Mouse (Mus musculus) retina, adult 2 months (tissue): ENCODE results near the gene Otor.
A peak's percentile ranks its signal among the peaks of the same experiment; 100 is the strongest.

Experiments
- DNase-seq: peaks from one replicate; pipeline ENCODE4 v3.0.0-alpha.2; 2012; ENCODE audit warnings: low read depth, low spot score

Otor gene

DNA sequence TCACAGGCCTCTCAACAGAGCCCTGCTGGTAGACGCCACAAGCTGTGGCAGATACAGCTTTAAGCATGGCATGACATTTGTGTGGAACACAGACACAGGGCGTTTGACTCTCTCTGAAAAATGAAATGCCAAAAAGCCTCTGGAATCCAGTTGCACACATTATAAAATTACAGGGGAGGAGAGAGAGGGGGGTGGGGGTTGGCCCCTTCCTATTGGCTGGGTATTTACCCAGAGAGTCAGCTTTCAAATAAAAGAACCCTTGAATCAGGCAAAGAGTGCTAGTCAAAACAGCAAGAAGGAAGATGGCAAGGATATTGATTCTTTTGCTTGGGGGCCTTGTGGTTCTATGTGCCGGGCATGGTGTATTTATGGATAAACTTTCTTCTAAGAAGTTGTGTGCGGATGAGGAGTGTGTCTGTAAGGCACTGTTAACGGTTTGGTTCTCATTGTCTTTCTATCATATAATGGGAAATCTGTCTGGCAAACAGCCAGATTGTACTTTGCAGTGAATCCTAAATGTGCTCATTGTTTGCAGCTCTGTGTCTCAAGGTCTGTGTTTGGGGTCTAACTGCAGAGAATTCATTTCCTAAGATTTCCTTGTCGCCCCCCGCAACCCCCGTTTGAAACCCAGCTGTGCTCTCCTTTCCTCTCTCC, at the start of gene Otor:
Otor (plus strand) TSS at position 276 of the 654 bp plus-strand sequence.
- DNase-seq = no peak

DNA sequence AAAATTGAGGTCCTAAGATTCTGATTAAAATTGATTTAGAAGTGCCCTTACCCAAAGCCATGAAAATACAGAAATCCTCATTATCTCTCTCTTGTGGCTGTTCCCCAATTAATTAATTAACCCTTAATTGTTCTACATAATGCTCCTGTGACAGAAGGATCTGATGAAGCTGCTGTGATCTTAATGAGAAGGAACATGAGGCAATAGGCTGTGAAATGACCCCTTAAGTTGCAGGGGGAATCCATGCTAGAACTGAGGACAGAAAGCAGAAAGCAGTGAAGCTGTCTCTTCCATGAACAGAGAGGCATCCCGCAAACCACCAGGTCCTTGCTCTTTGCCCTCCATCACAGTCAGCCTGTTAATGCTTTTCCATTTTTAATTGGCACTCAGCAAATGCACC, 47.0 kb upstream of the Otor start:
- no peak for DNase-seq

DNA sequence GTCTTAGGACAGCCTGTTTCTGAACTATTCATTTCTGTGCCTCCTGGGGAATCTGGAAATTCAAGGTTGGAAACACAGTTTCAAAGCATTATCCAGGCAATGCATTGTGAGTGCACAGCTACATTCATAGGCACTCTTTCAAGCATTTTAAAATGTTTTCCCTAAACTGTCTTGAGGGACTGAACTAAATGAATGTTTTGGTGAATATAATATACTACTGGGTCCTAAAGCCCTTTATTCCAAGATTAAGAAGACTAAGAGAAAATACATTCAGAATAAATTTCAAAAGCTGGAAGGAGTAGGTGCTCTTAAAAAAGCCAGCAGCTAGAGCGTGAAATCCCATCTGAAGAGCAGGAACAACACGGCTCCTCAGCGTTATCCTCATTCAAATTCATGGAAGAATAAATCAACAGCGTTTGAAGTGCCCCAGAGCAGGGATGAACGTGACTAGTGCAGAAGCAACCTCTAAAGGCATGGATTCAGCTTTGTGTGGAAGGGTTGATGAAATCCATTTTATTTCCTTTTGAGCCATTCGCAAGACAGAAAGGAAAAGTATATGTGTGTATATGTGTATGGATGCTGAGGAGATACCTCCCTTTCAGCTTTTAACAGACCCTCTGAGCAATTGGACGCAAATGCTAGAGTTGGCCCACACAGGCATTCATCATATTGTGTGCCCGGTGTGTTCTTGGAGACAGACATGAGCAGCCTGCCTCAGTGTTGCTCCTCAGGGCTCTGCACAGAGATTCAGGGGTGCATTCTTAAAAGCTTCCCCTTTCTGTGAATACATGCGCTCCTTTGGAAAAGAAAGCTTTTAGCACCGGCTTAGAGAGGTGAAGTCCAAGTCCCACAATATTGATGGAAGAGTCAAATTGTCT, 45.7 kb upstream of the Otor start:
- no peak for DNase-seq

DNA sequence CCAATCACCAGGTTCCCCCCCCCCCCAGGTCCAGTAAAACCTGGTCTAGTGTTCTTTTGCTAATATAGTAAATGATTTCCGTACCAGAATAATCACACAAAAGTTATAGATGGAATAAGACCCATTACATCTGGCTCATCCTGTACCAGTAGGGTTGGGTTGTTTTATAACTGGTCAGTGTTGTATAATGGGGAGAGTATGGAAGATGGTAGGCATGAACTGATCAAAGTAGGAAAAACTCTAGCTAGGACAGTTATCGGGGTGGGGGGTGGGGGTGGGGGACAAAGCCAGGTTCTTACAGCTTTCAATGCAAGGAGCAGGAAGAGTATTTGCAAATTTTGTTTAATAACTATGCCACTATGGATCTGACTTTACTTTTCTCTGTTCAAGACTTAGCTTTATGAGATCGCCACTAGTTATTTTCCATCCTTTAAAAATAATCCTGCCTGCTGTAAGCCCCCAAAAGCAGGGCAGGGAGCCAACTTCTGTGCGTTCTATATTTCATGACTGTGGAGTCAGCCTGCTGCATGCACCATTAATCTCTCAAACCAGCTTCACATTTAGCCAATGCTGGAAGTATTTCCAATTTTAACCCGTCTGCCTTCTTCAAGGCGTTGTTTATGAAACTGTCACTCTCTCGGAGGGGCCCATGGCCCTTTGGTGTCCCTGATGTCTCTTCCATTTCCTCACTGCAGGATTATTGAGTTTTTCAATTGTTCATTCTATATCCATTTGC, 43.8 kb upstream of the Otor start:
- DNase-seq = no peak

- DNase-seq = no peak
Observed at GRCm38 (mm10) chr2:143035086-143035593, 43.1 kb upstream of the Otor start.

- DNase-seq = no peak
Observed at GRCm38 (mm10) chr2:143041596-143041995, 36.7 kb upstream of the Otor start.

DNA sequence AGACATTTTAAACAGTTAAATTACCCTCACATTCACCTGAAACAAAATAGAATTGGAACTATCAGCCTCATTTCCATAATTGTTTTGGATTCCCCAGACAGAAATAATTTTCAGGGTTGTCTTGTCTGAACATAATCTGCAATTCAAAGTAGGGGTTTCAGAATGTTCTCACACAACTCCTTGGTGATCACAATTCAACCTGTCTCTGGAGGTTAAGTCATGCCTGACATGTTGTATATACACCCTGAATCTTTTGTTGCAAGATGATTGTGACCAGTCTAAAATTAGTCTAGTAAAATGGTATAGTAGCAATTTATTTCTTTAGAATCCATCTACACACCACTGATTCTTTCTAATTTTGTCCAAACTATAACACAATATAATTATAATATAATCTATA, 23.0 kb upstream of the Otor start:
- DNase-seq = no peak

GRCm38 (mm10) chr2:143056736-143057135, 21.5 kb upstream of the Otor start:
- no peak for DNase-seq

DNA sequence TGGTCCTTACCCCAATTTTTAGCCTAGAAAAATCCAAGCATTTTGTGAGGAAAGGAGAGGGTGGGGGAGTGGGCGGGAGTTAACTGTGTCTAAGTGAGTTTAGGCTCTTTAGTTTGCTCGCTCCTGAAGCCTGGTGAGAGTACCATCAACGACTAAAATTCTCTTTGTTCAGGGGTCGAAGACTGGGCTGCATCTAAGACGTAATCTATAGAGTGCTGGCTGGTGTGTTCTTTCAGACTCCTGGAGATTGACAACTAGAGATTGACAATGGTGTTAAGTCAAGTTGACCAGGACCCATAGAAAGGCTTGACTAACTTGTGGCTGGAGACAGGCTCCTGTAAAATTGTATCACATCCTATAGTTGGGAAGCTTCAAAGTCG, 15.9 kb upstream of the Otor start:
- DNase-seq = no peak

DNA sequence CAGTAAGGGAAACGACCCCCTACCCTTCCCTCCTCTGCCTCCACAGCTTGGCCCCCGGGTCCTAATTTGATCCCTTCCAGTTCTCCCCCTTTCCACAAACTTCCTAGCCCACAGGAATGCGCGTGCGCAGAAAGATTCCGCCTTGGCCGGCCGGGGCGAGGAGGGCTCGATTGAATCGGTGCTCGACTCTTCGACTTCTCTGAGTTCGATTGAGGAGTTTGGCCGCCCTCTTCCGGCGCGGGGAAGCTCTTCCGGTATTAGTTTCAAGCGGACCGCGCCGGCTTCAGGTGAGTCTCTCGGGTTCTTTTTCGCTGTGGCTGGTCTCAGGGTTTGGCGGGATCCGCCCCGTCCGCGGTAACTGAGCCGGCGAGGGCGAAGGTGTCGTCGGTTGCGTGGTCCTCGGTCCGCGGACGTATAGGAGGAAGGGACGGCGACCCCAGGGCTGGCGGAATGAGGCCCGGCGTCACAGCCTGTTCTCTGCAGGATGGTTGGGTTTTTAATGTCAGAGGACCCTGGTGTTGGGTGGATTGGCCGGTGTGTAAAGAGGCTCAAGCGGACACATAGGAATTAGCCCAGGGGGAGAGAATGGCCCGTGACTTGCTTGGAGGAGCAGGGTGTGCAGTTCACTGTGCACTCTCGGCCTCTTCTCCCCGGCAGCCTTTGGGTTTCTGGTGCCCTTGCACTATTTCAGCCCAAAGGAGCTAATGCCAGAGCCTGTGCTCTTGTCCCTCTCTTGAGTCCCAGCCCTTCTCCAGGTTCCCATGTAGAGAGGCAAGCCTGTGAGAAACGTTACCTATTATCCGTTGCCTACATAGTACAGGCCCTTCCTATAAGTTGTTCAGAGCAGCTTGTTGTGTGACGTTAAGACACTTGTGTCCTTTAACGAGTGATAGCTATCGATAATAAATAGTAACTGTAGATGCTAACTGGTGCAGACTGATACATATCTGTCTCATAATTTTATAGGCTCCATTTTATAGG, 15.2 kb upstream of the Otor start, which contains the start of gene Snrpb2:
Snrpb2 (plus strand) TSS at position 228 of the 981 bp plus-strand sequence.
- DNase-seq = peak; percentile 82

DNA sequence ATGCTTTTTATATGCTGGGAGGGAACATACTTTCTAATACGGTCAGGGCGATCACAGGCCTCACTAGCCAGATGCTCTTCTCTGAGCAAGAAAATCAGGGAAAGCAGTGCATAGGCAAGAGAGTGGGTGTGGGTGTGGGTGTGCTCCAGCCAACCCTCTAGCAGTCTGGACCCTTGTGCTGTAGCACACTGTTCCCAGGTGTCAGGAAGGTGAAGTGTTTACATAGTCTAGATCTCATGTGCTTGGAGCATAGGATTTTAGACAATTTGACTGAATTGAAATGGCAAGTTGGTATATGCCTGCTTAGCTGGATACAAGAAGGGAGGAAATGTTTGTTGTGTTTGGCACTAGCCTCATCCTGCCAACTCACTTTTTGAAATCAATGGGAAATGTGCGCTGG, 12.4 kb upstream of the Otor start:
- no peak for DNase-seq

- DNase-seq = no peak
Observed at GRCm38 (mm10) chr2:143081693-143082092, 3.4 kb downstream of the Otor start.

- DNase-seq = no peak
Observed at GRCm38 (mm10) chr2:143084852-143085397, 6.7 kb downstream of the Otor start.

- DNase-seq = no peak
Observed at GRCm38 (mm10) chr2:143089866-143090265, 11.6 kb downstream of the Otor start.

DNA sequence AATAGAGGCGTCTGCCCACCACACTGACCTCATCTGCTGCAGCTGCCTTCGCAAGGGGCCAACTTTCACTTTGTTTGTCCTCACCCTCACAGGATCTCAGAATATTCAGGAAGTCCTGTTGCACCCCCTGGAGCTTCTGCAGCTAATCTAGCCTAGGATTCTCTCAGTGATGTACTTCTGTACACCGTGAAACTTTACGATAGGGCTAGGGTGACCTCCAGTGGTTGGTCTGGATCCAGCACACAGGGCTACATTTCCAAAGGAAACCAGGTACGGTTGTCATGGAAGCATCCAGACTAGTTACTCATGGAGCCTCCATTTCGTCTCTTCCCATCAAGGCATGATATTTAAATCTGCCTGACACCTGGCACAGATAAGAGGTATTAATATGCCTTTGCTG, 15.5 kb downstream of the Otor start:
- no peak for DNase-seq

GRCm38 (mm10) chr2:143094761-143095160, 16.5 kb downstream of the Otor start:
- no peak for DNase-seq

GRCm38 (mm10) chr2:143097170-143097569, 18.9 kb downstream of the Otor start:
- DNase-seq = no peak

GRCm38 (mm10) chr2:143113859-143114258, 35.6 kb downstream of the Otor start:
- no peak for DNase-seq

GRCm38 (mm10) chr2:143114716-143115115, 36.4 kb downstream of the Otor start:
- no peak for DNase-seq

GRCm38 (mm10) chr2:143117453-143117852, 39.2 kb downstream of the Otor start:
- DNase-seq = no peak

DNA sequence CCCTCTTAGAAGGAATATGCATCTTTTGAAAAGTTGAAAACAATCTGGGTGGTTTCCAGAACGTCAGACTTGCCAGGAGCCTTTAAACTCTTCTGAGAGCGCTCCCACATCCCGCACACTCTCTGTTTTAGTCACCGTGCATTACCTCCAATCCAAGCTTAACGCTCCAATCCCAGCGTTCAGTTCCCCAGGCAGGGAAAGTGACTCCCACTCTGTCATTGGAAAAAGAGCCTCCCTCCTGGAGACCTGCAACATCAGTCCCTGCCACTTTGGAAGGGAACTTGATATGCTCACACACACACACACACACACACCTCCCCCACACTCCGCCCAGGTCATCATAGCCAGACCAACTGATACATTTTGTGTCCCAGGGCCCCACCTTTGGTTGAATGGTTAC, 39.9 kb downstream of the Otor start:
- DNase-seq = no peak
